Mouse (Mus musculus): ENCODE measurements around the gene Sarm1. TPM values are rescaled to one million over a fixed set of nuclear protein-coding genes. Genes with fewer than 3 reads are reported as not detected.
"Not testable (repeated sequence)": the region's sequence is repeated elsewhere in the genome, so short reads cannot be mapped to it uniquely, and the experiment has no call there.

Gene Sarm1
- polyA plus RNA-seq (2012; rRNA removed), result 0.54 and 0.81 TPM in 2 replicates

DNA sequence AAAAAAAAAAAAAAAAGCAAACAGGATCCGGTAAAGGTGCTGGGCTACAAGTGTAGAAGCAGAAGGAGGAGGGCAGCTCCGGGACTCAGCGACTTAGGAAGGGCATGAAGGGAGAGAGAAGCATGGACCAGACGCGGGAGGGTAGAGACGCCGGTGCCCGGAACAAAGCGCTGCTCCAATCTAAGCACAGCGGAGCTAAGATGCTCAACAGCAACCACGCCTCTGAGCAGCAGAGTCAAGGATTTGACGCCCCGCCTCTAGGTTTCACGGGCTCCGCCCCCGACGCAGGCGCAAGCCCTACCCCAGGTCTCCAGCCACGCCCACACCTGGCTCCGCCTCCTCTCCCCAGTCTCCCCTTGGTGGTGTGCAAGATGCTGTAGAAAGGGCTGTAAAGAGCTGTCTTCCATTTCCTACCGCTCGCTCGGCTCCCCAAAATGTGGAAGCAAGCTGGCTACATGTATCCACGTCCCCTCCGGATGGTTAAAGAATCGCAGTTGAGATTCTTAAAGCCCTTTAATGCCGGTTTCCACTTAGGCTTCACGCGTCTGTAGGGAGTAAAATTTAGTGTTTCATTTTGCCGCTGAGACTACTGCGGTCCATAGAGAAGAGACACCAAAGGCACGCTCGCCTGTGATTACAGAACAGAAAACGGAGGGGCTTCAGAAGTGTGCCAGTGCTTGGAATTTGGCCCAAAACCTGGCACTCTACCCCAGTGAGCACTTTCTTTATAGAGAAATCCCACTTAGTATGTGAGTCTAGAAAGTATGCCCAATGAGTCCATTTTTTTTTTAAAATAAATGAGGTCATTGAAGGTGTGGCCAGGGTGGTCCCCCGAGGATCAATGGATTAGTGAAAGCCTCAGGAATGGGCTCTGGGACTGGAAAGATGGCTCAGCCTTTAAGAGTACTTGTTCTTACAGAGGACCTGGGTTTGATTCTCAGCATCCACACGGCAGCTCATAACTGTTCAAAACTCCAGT is at the start of gene Sarm1:
Gene Sarm1, minus strand, starts transcription at position 211 of the 979 bp plus-strand sequence.
- peak; percentile 60 for DNase-seq (ENCODE audit: low spot score)

DNA sequence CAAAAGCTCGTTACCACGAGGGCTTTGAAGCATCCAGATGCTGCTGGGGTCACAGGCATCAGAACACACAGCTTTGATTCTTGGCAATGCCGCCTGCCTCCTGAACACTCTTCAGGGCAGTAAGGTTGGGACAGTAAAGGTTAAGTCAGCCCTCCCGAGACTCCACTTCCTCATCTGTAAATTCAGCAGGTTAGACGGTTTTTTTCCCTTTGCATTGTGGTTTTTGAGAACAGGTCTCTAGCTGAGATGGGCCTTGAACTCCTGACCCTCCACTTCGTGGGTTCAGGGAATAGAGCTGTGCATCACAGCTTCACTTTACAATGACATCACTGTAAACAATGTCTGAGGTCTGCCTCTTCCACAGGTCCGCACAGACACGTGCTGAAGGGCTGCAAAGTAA is 47.6 kb upstream of the Sarm1 start:
- no peak for DNase-seq (ENCODE audit: low spot score)

DNA sequence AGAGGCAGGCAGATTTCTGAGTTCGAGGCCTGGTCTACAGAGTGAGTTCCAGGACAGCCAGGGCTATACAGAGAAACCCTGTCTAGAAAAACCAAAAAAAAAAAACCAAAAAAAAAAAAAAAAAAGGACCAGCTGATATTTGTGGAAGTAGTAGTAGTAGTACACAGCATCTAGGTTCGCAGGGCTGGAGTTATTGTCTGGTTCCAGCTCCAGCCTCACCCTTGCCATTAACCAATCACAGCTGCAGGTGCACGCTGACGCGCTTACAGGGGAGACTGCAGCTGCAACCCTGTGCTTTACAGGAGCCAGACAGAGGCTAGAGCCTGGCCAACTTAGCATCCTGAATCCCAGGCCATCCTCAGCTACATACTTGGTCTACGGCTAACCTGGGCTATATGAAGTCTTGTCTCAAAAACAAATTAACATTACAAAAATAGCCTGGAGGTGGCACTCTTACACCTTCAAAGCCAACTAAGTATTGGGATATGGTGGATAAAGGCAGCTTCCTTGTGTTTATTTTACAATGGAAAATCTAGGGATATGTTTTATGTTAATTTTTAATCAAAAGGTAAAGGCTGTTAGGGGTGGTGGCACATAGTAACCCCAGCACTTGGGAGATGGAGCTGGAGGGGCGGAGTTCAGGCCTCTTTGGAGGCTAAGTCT is 47.0 kb upstream of the Sarm1 start:
- DNase-seq (ENCODE audit: low spot score), result no peak

DNA sequence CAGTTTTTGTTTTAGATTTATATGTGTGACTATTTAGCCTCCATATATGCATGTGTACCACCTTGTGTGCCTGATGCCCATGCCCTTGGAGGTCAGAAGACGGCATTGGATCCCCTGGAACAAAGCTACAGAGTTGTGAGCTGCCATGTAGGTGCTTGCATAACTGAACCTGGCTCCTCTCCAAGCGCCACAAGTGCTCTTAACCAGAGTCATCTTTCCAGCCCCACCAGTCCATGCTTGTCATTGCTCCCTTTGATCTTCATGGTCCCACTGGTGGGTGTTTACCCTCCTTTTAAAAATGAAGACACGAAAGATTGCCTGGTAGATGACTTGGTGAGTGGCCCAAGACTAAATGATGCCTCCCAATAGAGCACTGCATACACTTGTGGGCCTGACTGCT is 42.8 kb upstream of the Sarm1 start:
- DNase-seq (ENCODE audit: low spot score), result no peak

DNA sequence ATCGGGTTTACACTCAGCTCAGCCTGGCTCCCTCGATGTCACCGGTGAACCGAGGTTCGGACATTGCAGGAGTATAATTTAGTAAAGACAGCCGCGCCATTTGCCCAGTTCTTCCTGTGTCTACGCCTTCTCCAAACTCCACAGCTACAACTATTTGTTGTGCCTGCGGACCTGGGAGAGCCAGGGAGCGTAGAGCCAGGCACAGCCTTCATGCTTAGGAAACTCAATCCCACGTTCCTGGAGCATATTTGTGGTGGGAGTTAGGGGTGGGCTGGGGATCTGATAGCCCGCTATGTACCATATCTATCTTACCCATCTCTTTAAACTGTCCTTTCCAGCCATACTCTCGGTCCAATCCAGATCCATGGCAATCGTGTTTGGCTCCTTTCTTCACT is 39.1 kb upstream of the Sarm1 start:
- no peak for DNase-seq (ENCODE audit: low spot score)

DNA sequence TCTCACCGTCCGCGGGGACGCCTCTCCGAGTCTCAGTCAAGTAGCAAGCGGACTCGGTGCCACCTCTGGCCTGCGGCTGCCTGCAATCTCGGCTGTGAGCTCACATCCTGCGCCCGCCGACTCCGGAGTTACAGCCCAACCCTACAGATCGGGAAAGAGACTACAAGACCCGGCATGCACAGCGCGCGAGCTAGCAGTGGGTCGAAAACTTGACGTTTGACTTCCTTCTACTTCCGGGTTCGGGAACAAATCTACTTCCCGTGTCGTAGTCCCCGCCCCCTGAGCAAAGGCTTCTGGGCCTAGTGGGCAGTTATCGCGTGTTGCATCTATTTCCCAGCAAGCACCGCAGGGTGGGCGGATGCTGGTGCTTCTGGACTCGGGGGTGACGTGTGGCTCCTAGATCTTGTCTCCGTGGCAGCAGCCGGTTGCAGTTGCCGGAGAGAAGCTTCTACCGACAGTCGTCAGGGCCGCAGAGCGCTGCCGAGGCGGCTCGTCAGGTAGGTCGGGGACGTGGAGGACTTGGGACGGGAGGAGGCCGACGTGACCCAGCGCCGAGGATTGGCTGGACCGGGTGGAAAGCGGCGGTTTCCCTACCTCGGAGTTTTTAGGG is 38.6 kb upstream of the Sarm1 start, which contains the start of the genes Tnfaip1 and Ift20:
Gene Tnfaip1, minus strand, starts transcription at position 253 of the 610 bp plus-strand sequence.
Gene Ift20, plus strand, starts transcription at position 282 of the 610 bp plus-strand sequence.
- peak; percentile 85 for DNase-seq (ENCODE audit: low spot score)

DNA sequence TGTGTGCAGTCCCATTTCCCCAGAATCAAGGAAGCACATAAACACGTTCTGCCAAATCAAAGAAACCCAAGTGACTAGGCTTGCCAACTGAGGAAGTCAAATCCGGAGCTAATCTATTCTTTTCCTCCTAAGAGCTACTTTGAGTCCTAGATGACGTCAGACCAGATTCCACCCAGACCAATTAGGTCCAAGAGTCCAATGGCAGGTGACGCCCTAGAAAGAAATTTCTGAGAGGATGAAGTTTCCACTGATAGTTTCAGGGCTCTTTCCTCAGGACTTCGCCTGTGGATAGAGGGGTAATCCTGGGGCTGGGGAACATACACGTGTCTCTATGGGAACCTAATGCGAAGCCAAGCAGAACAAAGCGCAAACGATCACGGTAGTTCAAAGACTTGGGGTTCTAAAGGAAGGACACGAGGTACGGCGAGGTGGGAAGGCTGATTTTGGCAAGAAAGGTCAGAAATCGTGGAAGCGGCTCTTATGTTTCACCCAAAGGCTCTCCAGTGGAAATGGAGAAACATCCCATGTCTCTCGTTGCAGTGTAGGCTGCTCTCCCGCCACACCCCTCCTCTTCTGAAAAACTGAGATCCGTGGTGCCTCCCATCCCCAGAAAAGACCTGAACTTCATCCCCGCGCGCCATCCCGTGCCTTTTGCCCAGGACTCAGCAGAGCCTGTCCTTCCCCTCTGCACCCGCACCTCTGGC is 38.0 kb upstream of the Sarm1 start:
- DNase-seq (ENCODE audit: low spot score), result no peak

DNA sequence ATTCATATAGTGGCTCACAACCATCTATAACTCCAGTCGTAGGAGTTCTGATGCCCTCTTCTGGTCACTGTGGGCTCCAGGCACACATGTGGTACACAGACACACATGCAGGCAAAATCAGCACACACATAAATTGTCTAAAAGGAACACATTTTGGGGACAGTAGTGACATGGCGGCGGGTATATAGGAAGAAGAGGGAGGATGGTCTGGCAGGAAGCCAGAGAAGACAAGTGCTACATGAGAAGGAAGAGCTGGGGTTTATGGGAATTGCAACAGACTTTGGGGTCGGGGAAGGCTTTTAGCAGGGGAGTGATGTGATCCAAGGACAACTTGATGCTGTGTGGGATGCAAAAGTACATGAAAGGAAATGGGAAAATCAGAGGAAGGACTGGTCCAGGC is 37.0 kb upstream of the Sarm1 start:
- no peak for DNase-seq (ENCODE audit: low spot score)

DNA sequence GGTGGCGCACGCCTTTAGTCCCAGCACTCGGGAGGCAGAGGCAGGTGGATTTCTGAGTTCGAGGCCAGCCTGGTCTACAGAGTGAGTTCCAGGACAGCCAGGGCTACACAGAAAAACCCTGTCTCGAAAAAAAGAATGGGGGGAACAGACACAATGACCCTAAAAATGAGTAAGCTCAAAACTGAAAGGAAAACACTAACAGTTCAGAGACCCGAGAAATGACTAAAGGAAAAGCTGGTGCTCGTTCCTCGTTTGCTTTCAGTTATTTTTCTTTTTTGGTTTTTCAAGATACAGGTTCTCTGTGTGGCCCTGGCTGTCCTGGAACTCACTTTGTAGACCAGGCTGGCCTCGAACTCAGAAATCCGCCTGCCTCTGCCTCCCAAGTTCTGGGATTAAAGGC is 34.0 kb upstream of the Sarm1 start:
- not testable (repeated sequence) for DNase-seq (ENCODE audit: low spot score)

DNA sequence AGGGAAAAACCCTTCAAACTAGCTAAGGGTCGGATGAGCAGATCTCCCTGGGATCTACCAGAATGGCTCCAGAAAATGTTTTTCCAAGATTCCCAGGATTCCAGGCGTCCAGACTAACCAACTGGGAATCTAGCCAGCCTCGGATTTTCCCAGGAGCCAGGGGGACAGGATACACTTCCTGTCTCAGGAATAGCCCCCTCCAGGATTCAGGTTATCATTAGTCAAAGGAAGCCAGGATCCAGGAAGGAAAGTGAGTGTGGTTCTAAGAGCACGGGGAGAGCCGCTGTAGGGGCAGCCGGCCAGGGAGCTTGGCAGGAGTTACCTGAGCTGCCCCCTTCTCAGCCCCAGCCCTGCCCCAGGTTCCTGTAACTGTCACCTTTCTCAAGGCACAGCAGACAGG is 33.5 kb upstream of the Sarm1 start:
- DNase-seq (ENCODE audit: low spot score), result no peak

DNA sequence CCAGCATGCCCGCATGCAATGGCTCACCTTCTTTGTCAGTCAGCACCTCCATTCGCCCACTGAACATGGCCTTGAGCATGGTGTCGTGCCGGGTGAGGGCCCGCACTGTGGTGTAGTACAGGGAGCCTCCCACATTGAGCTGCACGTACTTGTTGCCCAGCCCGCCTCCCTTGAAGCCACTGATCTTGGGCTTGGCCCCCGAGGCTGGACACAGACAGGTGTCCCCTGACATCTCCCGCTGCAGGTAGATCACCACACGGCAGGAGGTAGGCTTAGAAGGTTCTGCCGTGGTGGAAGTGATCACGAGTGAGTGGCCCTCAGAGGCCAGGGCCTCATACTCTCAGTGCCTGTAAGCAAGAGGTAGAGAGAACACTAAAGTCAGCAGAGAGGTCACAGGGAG is 32.4 kb upstream of the Sarm1 start:
- DNase-seq (ENCODE audit: low spot score), result no peak

DNA sequence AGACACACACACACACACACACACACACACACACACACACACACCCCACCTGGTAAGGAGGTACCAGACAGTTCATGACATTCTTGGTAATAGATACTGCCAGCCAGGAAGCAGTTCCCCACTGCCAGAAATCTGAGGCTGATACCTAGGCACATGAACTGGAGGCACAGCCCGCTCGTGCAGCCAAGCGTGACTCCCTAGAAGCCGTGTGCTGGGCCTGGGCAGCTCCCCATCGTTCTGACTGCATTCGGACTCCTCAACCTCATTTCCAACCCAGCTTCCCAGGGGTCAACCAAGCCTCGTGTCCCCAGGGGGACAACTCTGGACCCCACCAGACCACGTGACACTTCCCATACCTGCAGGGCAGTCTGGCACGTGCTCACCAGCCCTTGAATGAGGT is 31.2 kb upstream of the Sarm1 start:
- DNase-seq (ENCODE audit: low spot score), result no peak

DNA sequence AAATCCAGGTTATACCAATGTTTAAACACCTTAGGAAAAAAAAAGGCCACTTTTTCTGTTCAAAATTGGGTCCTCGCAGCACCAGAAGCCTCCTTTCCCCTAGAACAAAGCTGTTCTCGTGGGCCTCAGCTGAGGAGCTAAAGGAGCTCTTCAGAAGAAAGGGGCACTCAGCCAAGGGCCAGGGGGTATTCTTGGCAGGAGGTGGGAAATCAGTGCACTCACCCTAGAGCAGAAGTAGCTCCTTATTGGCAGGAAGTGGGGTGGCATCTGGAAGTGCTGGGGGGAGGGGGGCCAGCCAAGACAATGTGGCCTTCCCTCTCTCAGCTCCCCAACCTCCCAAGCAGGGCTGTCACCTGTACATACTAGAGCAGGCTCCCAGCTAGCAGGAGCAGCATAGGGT is 27.3 kb upstream of the Sarm1 start:
- no peak for DNase-seq (ENCODE audit: low spot score)

DNA sequence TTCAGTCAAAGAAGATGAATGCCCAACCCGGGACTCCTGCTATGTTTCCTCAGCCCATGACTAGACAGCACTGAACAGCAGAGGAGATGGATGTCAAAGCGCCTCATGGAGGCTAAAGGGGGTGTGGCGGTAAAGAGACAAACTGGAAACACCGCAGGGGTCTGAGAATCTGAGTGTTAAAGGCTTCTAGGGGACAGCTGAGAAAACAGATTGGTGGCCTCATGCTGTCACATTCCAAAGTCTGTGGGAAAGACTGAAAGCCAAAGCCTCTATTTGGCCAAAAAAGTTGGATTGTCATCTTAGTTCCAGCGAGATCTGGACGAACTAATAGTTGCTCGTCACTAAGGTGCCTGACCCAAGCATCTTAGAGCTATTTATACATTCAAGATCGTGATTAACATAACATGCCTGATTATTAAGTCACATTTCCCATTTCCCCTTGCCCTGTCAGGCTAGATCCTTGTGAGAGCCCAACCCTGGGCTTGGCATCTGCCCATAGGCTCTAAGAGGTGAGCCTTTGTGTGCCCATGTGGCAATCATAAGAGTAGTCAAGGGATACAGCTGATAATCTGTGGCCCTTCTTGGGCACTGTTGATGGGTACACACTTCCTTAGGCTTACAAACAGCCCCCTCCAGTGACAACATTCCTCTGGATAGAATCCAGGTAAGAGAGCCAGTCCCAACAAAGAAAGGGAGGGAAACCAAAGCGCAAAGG is 25.8 kb upstream of the Sarm1 start:
- DNase-seq (ENCODE audit: low spot score), result no peak

DNA sequence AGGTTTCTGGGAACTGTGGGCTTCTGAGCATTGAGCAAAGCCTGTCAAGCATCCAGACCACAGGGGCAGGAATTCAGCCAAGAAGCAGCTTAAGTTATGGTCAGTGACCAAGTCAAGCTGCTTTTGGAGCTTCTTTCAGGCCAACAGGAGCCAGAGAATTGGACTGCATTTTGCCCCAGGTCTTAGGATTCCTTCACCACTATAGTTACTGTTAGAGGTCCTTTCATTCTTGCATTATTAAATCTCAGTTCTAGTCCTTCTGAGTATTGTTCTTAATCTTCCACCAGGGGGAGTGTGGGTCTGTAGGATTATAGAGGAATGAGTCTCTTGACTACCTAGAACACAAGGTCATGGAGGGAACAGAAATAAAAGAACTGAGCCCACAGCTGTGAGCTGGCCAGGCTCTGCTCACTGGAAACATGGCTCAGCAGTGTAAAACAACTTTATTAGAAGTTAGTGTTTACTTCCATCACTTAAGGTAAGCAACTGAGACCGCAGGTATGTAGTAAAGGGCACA is 25.0 kb upstream of the Sarm1 start:
- no peak for DNase-seq (ENCODE audit: low spot score)

DNA sequence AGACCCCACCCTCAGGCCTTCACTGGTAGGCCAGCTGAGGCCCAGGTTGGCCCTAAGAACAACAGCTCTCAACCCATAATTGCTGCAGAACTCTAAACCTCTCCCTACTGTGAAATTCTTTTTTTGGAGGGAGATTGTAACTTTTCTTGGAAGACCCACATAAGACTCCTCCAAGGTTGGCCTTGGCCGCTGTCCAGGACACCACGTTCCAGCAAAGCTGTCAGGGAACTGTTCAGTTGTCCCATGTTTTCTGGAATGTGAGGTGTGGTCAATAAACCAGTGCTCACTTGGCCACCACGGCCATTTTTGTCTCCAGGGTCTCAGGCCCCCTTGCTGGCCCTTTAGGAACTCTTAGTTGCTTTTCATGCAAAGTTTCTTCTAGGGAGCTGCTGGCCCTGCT is 24.3 kb upstream of the Sarm1 start:
- DNase-seq (ENCODE audit: low spot score), result no peak

DNA sequence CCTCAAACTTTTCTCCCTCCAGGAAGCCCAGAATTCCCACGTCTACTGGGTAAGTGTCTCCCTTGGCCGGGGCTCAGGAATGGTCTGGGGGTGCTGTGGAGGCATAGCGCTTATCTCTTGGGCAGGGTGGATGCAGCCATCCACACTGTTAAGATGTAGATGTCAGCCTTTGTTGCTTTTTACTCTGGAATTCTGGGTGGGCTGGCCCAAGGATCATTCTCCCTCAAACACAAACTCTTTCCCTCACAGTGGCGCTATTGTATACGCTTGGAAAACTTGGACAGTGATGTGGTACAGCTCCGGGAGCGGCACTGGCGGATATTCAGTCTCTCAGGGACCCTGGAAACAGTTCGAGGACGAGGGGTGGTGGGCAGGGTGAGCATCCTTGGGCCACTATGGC is 21.4 kb upstream of the Sarm1 start:
- DNase-seq (ENCODE audit: low spot score), result no peak

DNA sequence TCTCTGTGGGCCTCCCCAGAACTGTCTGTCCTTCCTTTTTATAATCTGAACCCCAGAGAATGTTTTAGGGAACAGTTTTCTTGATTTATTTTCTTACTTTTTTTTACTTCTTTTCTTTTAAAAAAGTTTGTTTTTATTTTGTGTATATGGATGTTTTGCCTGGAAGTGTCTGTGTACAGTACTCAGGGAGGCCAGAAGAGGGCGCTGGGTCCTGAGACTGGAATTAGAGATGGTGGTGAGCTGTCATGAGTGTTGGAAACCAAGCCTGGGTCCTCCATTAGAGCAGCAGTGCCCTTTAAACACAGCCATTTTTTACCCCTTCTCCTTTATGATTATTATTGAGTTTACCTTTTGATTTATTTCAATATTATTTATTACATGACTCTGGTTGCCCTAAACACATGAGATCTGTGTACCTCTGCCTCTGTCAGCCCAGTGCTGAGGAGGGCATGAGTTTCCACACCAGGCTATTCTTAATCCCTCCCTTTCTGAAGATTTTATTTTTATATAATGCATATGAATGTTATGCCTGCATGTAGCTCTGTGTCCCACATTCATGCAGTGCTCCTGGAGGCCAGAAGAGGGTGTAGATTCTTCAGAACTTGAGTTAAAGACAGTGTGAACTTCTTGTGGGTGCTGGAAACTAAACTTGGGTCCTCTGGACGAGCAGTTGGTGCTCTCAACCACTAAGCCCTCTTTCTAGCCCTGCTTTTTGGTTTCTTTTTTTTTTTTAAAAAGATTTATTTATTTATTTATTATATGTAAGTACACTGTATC is 18.2 kb upstream of the Sarm1 start:
- DNase-seq (ENCODE audit: low spot score), result no peak

DNA sequence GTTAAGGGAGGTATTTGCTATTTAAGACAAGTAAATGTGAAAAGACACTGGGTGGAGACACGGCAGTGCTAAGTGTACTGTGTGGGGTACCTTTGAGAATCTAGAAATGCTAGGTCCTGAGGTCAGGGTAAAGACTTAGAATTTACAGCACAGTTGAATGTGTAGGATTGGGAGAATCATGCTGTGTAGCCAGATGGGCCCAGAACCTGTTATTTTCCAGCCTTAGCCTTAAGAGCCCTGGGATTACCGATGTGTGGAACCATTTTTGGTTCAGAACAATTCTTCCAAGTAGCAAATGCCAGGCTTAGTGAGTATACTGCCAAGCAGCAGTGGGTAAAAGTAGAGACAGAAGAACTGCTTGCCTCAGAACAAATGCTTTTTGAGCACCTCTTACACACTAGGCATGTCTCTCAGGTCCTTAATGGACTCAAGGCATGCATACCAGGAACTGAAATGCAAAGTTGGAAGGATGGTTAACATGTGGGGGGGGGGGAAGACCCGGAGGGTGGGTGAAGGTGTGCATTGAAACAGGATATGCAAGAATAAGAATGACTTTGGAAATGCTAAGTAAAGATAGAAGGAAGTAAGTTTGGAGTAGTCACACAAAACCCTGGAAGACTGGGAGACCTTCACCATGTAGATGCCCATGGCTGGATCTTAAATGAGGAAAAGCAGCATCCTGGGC is 15.7 kb upstream of the Sarm1 start:
- DNase-seq (ENCODE audit: low spot score), result no peak
